Mouse (Mus musculus) embryonic facial prominence, embryonic 10.5 days (tissue): Measurements from ENCODE around the gene Olfr459. TPM values are rescaled to one million over a fixed set of nuclear protein-coding genes. Genes with fewer than 3 reads are reported as not detected.

Experiments used
- DNase-seq: peaks from one replicate; pipeline ENCODE4 v3.0.0-alpha.2; 2017; ENCODE audit warnings: low spot score
- H3K27ac ChIP-seq: fragments of 300-500 bp; sonication (generic); replicated peaks from 2 replicates; pipeline ENCODE4 v1.5.1; 2016; ENCODE audit warnings: mild to moderate bottlenecking
- H3K27me3 ChIP-seq: fragments of 300-500 bp; sonication (generic); replicated peaks from 2 replicates; pipeline ENCODE4 v1.6.1; 2016; ENCODE audit warnings: low read depth, mild to moderate bottlenecking; ENCODE audit not compliant: poor library complexity, severe bottlenecking
- H3K36me3 ChIP-seq: fragments of 300-500 bp; sonication (generic); replicated peaks from 2 replicates; pipeline ENCODE4 v1.6.1; 2016; ENCODE audit warnings: mild to moderate bottlenecking, moderate library complexity
- H3K4me1 ChIP-seq: fragments of 300-500 bp; sonication (generic); 2 replicates; pipeline ENCODE4 v1.6.1; 2016
- H3K4me3 ChIP-seq: fragments of 300-500 bp; sonication (generic); 2 replicates; pipeline ENCODE4 v1.5.1; 2016; ENCODE audit warnings: mild to moderate bottlenecking, moderate library complexity
- H3K9me3 ChIP-seq: fragments of 300-500 bp; sonication (generic); 2 replicates; pipeline ENCODE4 v1.6.1; 2016; ENCODE audit warnings: mild to moderate bottlenecking
- WGBS: fragments of 180-500 bp; shearing (Covaris S2); methylation state at CpG from one replicate; pipeline ENCODE4 v1.1.7; 2016; 5-methylcytosine and 5-hydroxymethylcytosine counted together
- polyA plus RNA-seq: library from polyadenylated mRNA; unstranded; fragments of >200 nt; fragmentation: Nextera tagmentation; extraction: Ambion mirVana; gene quantifications from 2 replicates; pipeline ENCODE4 v1.2.1, GENCODE M21; 2016

The Olfr459 gene
- not detected in 2 replicates for polyA plus RNA-seq

DNA sequence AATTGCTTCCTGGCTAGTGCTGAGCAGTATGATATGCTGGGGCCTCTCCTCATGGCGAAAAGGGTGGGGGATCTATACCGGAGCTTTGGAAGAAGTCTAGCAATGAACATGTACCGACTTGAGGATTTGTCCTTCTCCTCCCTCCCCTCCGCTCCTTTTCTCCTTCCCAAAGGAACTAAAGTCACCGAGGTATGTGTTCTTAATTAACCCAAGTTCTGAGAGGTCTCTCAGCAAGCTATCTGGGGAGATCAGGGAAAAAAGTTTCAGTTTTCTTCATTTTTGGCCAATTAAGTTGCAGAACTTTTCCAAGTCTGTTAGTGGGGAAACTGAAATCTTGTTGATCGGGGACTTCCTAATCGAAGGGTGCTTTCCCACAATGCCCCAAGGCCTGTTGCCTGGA, at the start of gene Olfr459:
Gene Olfr459 (minus strand): TSS at position 101 of the 400 bp plus-strand sequence.
- Histone ChIP-seq H3K4me1 (no peaks in the 10 kb centered on the region), H3K9me3 (no peaks in the 10 kb centered on the region), H3K36me3 (no peaks in the 10 kb centered on the region), H3K4me3 (no peak within 1 kb of the TSS), H3K27me3 (no peaks in the 10 kb centered on the region), H3K27ac (no peak within 1 kb of the TSS)
- WGBS, result 71% methylated on average over 7 of the region's 7 CpGs
- DNase-seq, result no peak

DNA sequence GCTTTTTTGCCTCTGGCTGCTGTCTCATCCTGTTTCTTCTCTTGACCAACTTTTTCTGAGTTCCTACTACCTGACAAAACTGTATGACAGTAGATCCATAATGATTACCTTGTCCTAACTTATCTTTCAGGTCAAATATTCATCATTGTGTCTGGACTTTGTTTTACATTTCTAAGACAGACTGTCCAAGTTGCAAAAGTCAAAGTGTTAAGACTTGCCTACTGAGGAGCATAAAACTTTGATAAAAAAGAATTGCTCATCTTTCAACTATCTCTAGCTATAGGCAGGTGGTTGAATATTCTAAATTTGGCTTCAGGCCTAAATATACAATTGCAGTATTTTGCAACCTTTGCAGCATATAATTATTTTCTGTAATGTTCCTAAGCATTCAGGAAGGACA, 49.1 kb upstream of the Olfr459 start:
- Histone ChIP-seq H3K4me1 (no peaks in the 10 kb centered on the region), H3K27ac (no peak overlapping the region), H3K9me3 (no peaks in the 10 kb centered on the region), H3K36me3 (no peaks in the 10 kb centered on the region), H3K27me3 (no peaks in the 10 kb centered on the region), H3K4me3 (no peak overlapping the region)
- no peak for DNase-seq

DNA sequence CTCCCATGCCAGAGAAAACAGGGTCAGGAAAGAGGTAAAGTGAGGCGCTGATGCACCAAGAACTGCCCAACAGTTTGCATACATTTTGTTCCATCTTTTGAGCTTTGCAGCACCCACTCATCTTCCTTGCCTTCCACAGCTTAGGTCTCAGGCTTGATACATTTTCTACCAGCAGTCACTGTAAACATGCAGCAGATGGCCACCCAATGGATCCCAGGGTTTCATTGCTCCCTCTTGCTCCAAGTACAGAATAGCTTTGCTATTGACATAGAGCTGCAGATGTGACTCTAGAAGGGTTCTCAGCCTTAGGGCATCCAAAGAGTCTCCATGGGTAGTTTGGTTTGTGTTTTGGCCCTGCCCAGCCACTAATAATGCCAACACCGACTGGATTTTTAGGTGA, 11.7 kb upstream of the Olfr459 start:
- Histone ChIP-seq H3K4me1 (no peaks in the 10 kb centered on the region), H3K27me3 (no peaks in the 10 kb centered on the region), H3K9me3 (no peaks in the 10 kb centered on the region), H3K36me3 (no peaks in the 10 kb centered on the region), H3K4me3 (no peak overlapping the region), H3K27ac (no peak overlapping the region)
- WGBS, result 89% methylated on average over 2 of the region's 2 CpGs
- no peak for DNase-seq

DNA sequence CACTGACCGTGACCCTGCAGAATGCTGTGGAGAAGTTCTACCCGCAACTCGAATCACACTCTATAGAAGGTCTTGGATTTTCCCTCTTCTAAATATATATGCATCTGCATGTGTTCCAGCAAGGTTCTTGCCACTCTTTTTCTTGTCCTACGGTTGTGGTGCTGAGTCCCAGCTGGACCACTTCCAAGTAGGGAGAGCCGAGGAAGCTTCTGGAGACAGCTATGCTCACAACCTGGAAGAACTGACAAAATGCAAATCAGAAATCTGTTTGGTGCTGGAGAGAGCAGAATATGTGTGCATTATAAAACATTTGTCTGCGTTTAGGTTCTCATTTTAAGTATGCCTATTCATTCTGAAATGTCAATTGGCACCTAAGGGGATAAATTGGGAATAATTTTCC, 744 bp upstream of the Olfr459 start:
- Histone ChIP-seq H3K36me3 (no peaks in the 10 kb centered on the region), H3K4me1 (no peaks in the 10 kb centered on the region), H3K27me3 (no peaks in the 10 kb centered on the region), H3K9me3 (no peaks in the 10 kb centered on the region), H3K4me3 (no peak overlapping the region), H3K27ac (no peak overlapping the region)
- DNase-seq, result no peak
- WGBS, result 82% methylated on average over 6 of the region's 6 CpGs

DNA sequence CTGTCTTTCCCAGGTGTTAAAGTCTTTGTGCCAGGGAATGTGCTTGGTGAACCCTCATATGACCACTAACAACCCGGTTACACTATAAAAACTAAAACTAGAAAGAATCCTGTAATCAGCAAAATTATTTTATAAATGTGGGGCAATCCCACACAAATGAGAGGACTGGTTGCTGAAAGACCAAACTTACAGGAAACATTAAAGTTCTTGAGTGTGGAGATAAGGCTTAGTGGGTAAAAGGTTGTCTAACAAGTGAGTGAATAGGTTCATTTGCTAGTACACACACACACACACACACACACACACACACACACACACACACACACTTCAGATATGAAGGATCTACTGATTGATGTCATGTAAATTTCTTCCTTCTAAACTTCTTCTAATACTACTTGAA, 5.1 kb downstream of the Olfr459 start:
- H3K9me3 ChIP-seq, result no peaks in the 10 kb centered on the region
- no peaks in the 10 kb centered on the region for H3K36me3 ChIP-seq
- DNase-seq, result no peak
- H3K4me1 ChIP-seq, result no peaks in the 10 kb centered on the region
- no peak overlapping the region for H3K4me3 ChIP-seq
- no peaks in the 10 kb centered on the region for H3K27me3 ChIP-seq
- H3K27ac ChIP-seq, result no peak overlapping the region
- WGBS, result 93% methylated on average over 1 of the region's 1 CpGs

DNA sequence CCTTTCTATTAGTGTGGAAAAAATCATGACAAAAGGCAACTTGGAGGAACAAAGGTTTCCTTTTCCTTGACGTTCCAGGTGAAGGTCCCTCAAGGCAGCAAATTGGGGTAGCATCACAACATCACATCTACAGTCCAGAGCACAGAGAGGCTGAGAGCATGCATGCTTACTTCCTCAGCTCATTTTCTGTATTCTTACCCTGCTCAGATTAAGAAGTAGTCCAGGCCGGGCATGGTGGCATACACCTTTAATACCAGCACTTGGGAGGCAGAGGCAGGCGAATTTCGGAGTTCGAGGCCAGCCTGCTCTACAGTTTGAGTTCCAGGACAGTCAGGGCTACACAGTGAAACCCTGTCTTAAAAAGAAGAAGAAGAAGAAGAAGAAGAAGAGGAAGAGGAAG, 10.7 kb downstream of the Olfr459 start:
- Histone ChIP-seq H3K4me3 (no peak overlapping the region), H3K27ac (no peak overlapping the region), H3K27me3 (no peaks in the 10 kb centered on the region), H3K9me3 (no peaks in the 10 kb centered on the region), H3K4me1 (no peaks in the 10 kb centered on the region), H3K36me3 (no peaks in the 10 kb centered on the region)
- WGBS, result 86% methylated on average over 5 of the region's 5 CpGs
- DNase-seq, result no peak

DNA sequence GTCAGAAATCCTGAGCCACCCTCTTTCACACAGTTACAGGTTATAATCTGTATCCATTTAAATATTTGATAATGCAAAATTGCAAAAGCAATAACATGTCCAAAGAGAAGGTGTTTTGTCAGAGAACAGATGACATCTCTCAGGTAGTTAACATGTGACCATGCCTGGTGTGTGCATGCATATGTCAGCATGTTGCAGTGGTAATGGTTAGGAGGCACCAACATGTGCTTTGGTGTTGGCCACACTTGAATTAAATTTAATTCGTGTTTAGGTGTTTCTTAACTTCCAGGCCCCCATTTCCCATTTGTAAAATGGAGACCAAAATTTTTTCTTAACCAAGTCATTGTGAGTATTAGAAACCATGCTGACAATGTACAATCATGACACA, 12.6 kb downstream of the Olfr459 start:
- H3K27me3 ChIP-seq, result no peaks in the 10 kb centered on the region
- 79% methylated on average over 1 of the region's 1 CpGs for WGBS
- H3K27ac ChIP-seq, result no peak overlapping the region
- no peak for DNase-seq
- no peaks in the 10 kb centered on the region for H3K4me1 ChIP-seq
- no peak overlapping the region for H3K4me3 ChIP-seq
- H3K36me3 ChIP-seq, result no peaks in the 10 kb centered on the region
- H3K9me3 ChIP-seq, result no peaks in the 10 kb centered on the region

DNA sequence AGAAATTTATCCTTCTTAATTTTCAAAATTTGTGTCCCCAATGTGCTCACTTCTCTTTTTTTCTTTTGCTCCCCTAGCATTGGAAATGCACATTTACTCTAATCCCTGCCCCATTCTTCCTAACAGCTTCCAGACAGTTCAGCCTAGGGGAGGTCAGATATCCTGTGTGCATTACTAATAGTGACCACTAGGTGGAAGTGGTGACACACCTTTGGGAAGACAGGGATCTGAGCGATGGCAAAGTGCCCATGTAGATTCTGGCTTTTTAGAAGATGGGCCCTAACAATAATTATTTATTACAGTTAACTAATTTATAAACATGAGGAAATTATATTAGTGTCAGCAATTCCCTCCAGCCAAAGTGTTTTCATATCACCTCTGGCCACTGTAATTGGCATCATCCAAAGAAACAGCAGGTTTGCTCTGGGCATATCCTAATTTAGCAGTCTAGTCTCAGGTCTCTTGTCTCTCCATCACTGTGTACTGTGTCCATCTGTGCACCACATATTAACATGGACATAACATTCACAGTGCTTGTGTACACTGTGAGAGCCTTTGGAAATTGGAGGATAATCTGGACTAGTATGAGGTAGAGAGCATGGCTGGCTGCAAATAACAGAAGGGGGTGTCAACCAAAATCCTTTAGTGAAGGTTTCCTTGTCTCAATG, 13.1 kb downstream of the Olfr459 start:
- no peaks in the 10 kb centered on the region for H3K27me3 ChIP-seq
- no peaks in the 10 kb centered on the region for H3K4me1 ChIP-seq
- no peaks in the 10 kb centered on the region for H3K9me3 ChIP-seq
- no peak overlapping the region for H3K27ac ChIP-seq
- DNase-seq, result peak; percentile 35
- 8% methylated on average over 1 of the region's 1 CpGs for WGBS
- H3K4me3 ChIP-seq, result no peak overlapping the region
- no peaks in the 10 kb centered on the region for H3K36me3 ChIP-seq

DNA sequence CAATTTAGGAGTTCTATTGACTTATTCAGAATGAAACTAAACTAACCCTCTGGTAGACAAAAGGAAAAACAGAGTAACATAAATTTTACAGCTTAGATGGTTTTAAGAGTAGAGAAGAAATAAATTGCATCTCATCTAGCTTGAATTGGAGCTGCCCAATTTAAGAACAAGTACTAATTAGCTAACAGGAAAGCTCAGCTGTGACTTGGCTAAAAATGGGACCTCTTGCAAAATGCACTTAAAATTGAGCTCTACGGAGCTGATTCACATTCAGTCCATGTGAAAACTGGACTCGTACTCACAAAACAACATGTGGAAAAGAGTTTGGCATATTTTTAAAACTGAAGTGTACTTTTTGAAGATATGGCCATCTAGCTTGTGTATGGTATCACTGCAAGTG, 15.4 kb downstream of the Olfr459 start:
- no peak overlapping the region for H3K4me3 ChIP-seq
- H3K36me3 ChIP-seq, result no peaks in the 10 kb centered on the region
- H3K4me1 ChIP-seq, result no peaks in the 10 kb centered on the region
- H3K9me3 ChIP-seq, result no peaks in the 10 kb centered on the region
- no peak for DNase-seq
- no peak overlapping the region for H3K27ac ChIP-seq
- H3K27me3 ChIP-seq, result no peaks in the 10 kb centered on the region
- 92% methylated on average over 2 of the region's 2 CpGs for WGBS

DNA sequence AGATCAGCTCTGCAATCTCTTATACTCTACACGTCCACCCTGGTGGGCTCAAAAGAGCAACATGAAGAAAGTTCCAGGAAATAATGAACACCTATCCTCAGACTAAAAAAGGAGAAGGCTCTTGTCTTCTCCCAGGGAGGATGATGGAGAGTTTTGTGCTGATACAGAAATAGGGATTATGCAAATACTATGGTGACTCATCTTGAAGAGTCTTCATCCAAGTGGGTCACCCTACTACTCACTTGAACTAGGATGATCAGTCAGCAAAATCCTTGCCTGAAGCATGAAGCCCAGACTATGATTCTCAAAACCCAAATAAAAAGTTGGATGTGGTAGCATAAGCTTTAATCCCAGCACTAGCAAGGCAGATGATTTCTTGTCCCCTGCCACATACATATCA, 16.6 kb downstream of the Olfr459 start:
- no peaks in the 10 kb centered on the region for H3K4me1 ChIP-seq
- no peak for DNase-seq
- H3K9me3 ChIP-seq, result no peaks in the 10 kb centered on the region
- H3K27me3 ChIP-seq, result no peaks in the 10 kb centered on the region
- no peak overlapping the region for H3K4me3 ChIP-seq
- H3K36me3 ChIP-seq, result no peaks in the 10 kb centered on the region
- 87% methylated on average over 1 of the region's 1 CpGs for WGBS
- H3K27ac ChIP-seq, result no peak overlapping the region

DNA sequence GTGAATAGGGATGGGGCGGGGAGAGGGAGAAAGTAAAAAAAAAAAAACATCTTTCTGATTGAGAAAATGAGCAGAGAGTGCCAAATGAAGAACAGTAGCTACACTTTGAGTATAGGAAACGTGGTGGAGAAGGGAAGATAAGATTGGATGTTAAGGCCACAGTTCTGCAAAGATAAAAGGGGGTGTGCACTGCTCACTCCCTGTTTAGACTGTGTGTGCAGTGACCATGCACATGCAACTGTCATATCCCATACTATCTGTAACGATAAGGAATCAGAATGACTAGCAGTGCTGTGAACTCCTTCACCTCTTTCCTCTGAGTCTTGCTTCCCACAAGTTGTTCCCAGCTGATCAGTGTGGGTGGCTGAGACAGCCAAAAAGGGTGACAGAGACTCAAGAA, 17.8 kb downstream of the Olfr459 start:
- Histone ChIP-seq H3K4me1 (no peaks in the 10 kb centered on the region), H3K27me3 (no peaks in the 10 kb centered on the region), H3K4me3 (no peak overlapping the region), H3K27ac (no peak overlapping the region), H3K9me3 (no peaks in the 10 kb centered on the region), H3K36me3 (no peaks in the 10 kb centered on the region)
- no peak for DNase-seq
- 78% methylated on average over 3 of the region's 3 CpGs for WGBS

DNA sequence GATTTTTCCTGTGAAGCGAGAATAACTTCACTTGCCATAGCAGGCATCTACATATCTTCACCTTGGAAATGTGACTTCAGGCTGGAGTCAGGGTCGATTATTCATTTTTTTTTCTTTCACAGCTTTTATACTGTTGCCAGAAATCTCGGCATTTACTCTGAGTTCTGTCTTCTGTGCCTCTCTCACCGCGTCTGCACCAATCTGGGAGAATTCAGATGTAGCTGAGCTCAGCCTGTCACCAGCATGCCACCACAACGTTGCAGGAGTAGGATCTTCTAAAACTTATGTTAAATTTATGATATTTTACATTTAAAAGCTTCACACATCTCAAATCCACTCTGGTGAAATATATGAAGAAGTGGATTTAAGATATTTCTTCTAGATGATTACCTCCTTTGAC, 20.4 kb downstream of the Olfr459 start:
- H3K36me3 ChIP-seq, result no peaks in the 10 kb centered on the region
- no peak overlapping the region for H3K27ac ChIP-seq
- no peak overlapping the region for H3K4me3 ChIP-seq
- no peak for DNase-seq
- H3K9me3 ChIP-seq, result no peaks in the 10 kb centered on the region
- WGBS, result 78% methylated on average over 6 of the region's 6 CpGs
- H3K4me1 ChIP-seq, result no peaks in the 10 kb centered on the region
- no peaks in the 10 kb centered on the region for H3K27me3 ChIP-seq

DNA sequence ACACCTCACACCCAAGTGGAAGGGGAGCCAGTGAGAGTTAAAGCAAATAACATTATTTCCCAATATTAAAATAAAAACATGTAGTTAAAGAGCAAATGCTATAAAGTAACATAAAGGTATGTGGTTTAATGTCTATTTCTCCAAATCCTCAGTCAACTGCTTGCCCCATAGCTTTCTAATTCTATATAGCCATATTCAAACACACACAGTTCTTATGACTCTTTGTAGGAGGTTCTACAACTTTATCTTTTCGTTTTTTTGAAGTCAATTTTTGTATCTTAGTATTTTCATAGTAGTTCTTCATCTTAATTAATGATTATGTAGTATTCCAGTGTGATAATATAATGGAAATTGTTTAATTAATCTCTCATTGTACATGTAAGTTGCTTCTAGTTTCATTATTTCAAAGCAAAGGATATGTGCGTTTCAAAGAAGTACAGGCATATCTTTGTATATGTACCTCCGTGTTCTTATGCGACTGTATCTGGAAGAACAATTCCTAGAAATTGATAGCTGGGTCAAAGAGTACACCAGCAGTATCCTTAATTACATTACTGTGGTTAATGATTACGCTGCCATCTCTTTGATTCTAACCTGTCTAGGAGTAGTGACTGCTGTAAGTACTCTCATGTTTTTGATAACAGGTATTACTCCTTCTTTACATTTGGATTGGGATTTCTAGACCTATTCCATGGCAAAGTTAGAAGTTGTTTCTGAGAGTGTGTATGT, 30.1 kb downstream of the Olfr459 start:
- Histone ChIP-seq H3K27me3 (no peaks in the 10 kb centered on the region), H3K36me3 (no peaks in the 10 kb centered on the region), H3K27ac (no peak overlapping the region), H3K9me3 (no peaks in the 10 kb centered on the region), H3K4me3 (no peak overlapping the region), H3K4me1 (no peaks in the 10 kb centered on the region)
- no peak for DNase-seq
- WGBS, result 81% methylated on average over 5 of the region's 5 CpGs
